Mouse (Mus musculus) heart, embryonic 16.5 days (tissue): ENCODE data around the gene Rrp1. TPM values are rescaled to one million over a fixed set of nuclear protein-coding genes. Genes with fewer than 3 reads are reported as not detected.

Experiments used
- ATAC-seq: fragments of 200-750 bp; cut with Nextera tagmentation; replicated peaks from 2 replicates; pipeline ENCODE4 v1.8.0; 2017; ENCODE audit warnings: moderate number of reproducible peaks; ENCODE audit not compliant: insufficient read depth, low FRiP score; ENCODE audit errors: extremely low read depth
- H3K27ac ChIP-seq: fragments of 300-500 bp; sonication (generic); 2 replicates; pipeline ENCODE4 v1.5.1; 2014; ENCODE audit warnings: mild to moderate bottlenecking, low read length, control low read depth, moderate library complexity
- H3K27me3 ChIP-seq: fragments of 300-500 bp; sonication (generic); 2 replicates; pipeline ENCODE4 v1.6.1; 2014; ENCODE audit warnings: low read length, mixed read lengths; ENCODE audit not compliant: control insufficient read depth, insufficient read depth
- H3K36me3 ChIP-seq: fragments of 300-500 bp; sonication (generic); 2 replicates; pipeline ENCODE4 v1.6.1; 2014; ENCODE audit not compliant: control insufficient read depth, insufficient read depth
- H3K4me1 ChIP-seq: fragments of 300-500 bp; sonication (generic); 2 replicates; pipeline ENCODE4 v1.6.1; 2014; ENCODE audit warnings: low read length, mixed read lengths; ENCODE audit not compliant: control insufficient read depth, insufficient read depth
- H3K4me2 ChIP-seq: fragments of 300-500 bp; sonication (generic); 2 replicates; pipeline ENCODE4 v1.6.1; 2014; ENCODE audit warnings: low read depth, mild to moderate bottlenecking, control low read depth, low read length
- H3K4me3 ChIP-seq: fragments of 300-500 bp; sonication (generic); 2 replicates; pipeline ENCODE4 v1.5.1; 2014; ENCODE audit warnings: mild to moderate bottlenecking, control low read depth, low read length
- H3K9ac ChIP-seq: fragments of 300-500 bp; sonication (generic); 2 replicates; pipeline ENCODE4 v1.6.1; 2014; ENCODE audit warnings: low read length, control low read depth
- H3K9me3 ChIP-seq: fragments of 300-500 bp; sonication (generic); replicated peaks from 2 replicates; pipeline ENCODE4 v1.6.1; 2016; ENCODE audit warnings: low read length; ENCODE audit not compliant: control insufficient read depth
- WGBS: fragments of 180-500 bp; shearing (Covaris S2); extraction: QIAGEN DNeasy Blood & Tissue Kit; methylation state at CpG from one replicate; pipeline ENCODE4 v1.1.7; 2014; 5-methylcytosine and 5-hydroxymethylcytosine counted together
- polyA plus RNA-seq: library from polyadenylated mRNA; unstranded; fragments of >200 nt; fragmentation: Nextera tagmentation; extraction: Ambion mirVana; gene quantifications from 2 replicates; pipeline ENCODE4 v1.2.1, GENCODE M21; 2015

Gene Rrp1
- polyA plus RNA-seq, 1 experiment from 2014 or later = 285 TPM

DNA sequence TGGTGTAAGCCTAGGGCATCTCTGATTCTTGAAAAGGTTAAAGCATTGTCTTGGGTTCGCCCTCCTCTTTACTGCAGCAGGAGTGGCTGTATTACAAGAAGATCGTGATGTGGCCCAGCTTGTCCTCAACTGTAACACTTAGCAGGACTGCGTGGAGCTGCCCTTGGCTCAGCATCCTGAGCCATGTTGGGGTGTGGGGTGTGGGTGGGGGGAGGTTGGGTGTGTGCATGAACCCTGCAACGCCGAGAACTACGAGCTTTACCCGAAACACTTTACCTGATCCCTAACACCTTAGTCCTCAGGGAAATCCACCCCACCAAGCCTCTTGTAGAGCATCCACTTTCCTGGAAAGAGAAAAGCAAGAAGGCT is 293 bp upstream of the Rrp1 start:
- Histone ChIP-seq H3K36me3 (peaks cover 23% of the 10 kb centered on the region), H3K4me2 (peak overlapping the region; percentile 92), H3K27ac (peak overlapping the region; percentile 27; the same call in 1 of the 2 replicates), H3K9ac (peak overlapping the region; percentile 93), H3K4me3 (peak overlapping the region; percentile 98), H3K27me3 (no peaks in the 10 kb centered on the region), H3K9me3 (no peaks in the 10 kb centered on the region), H3K4me1 (peaks cover 15% of the 10 kb centered on the region)
- ATAC-seq = no peak; the same call in 1 of the 2 replicates
- WGBS = 39% methylated on average over 7 of the region's 7 CpGs

GRCm38 (mm10) chr10:78411851-78412250 is 992 bp downstream of the Rrp1 start:
- Histone ChIP-seq H3K4me1 (peaks cover 15% of the 10 kb centered on the region), H3K4me2 (peak overlapping the region; percentile 92), H3K27ac (peak overlapping the region; percentile 94), H3K9me3 (no peaks in the 10 kb centered on the region), H3K9ac (peak overlapping the region; percentile 93), H3K36me3 (peaks cover 28% of the 10 kb centered on the region), H3K27me3 (no peaks in the 10 kb centered on the region), H3K4me3 (peak overlapping the region; percentile 98)
- ATAC-seq = no peak
- 14% methylated on average over 8 of the region's 8 CpGs for WGBS

- Histone ChIP-seq H3K4me2 (no peak overlapping the region), H3K4me1 (peaks cover 15% of the 10 kb centered on the region), H3K27me3 (no peaks in the 10 kb centered on the region), H3K4me3 (no peak overlapping the region), H3K36me3 (peaks cover 52% of the 10 kb centered on the region), H3K9me3 (no peaks in the 10 kb centered on the region), H3K27ac (no peak overlapping the region), H3K9ac (no peak overlapping the region)
- ATAC-seq = no peak
- 84% methylated on average over 9 of the region's 9 CpGs for WGBS
These were observed 3.6 kb downstream of the Rrp1 start for GRCm38 (mm10) chr10:78409035-78409788.

GRCm38 (mm10) chr10:78407132-78407531 is 5.7 kb downstream of the Rrp1 start:
- 90% methylated on average over 4 of the region's 4 CpGs for WGBS
- H3K36me3 ChIP-seq = peaks cover 71% of the 10 kb centered on the region
- H3K4me3 ChIP-seq = no peak overlapping the region
- no peak for ATAC-seq
- H3K9me3 ChIP-seq = no peaks in the 10 kb centered on the region
- no peaks in the 10 kb centered on the region for H3K27me3 ChIP-seq
- no peak overlapping the region for H3K27ac ChIP-seq
- no peak overlapping the region for H3K4me2 ChIP-seq
- no peak overlapping the region for H3K9ac ChIP-seq
- H3K4me1 ChIP-seq = peaks cover 11% of the 10 kb centered on the region

DNA sequence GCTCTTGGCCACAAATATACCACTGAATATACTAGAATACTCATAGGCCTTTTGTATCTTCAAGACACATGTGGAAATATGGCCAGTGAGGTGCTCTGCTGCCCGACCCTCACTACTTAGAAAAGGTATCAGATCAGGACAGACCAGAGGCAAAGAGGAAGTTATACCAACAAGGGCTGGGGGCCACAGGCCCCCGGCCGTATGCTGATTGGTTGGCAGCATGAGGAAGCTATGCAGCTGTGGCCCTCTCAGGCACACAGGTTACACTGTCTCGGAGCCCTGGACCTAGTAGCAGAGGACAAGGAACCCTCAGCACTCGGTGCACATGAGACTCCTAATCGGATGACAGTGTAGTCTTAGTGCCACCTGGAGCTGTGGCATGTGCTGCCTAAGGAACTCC is 6.7 kb downstream of the Rrp1 start:
- ATAC-seq = no peak
- Histone ChIP-seq H3K4me3 (no peak overlapping the region), H3K4me2 (no peak overlapping the region), H3K9me3 (no peaks in the 10 kb centered on the region), H3K36me3 (peaks cover 81% of the 10 kb centered on the region), H3K27ac (no peak overlapping the region; the same call in 1 of the 2 replicates), H3K27me3 (no peaks in the 10 kb centered on the region), H3K4me1 (peaks cover 2% of the 10 kb centered on the region), H3K9ac (no peak overlapping the region)
- WGBS = 77% methylated on average over 6 of the region's 6 CpGs

DNA sequence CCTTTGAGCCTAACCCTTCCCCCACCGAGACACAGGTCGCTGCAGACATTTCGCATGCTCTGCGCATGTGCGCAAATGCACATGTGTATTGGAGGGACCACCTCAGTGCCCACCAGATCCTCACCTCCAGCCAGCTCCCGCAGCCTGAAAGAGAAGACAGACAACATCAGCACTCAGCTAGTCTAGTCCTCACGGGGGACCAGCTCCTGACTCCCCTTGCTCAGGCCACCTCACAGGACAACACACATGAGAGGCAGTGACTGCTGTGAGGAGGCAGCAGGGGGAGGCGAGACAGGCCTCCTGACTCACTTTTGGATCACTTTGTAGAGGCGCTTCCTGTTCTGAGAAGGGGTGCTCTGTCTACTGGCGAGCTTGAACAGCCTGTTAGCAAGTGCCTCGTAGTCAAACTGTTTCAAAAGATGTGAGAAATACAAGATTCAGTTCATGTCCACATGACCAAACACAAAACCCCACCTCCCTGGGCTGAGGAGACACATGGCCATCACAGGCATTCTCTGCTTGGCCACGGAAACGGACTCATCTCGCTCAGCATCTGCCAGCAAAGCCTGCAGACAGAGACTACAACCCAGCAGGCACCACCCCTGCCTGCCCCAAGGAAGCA is 10.4 kb downstream of the Rrp1 start:
- peaks cover 65% of the 10 kb centered on the region for H3K36me3 ChIP-seq
- no peak overlapping the region for H3K4me3 ChIP-seq
- H3K4me1 ChIP-seq = peaks cover 17% of the 10 kb centered on the region
- ATAC-seq = no peak
- H3K9me3 ChIP-seq = no peaks in the 10 kb centered on the region
- H3K4me2 ChIP-seq = no peak overlapping the region
- 90% methylated on average over 14 of the region's 14 CpGs for WGBS
- H3K27ac ChIP-seq = no peak overlapping the region
- H3K27me3 ChIP-seq = no peaks in the 10 kb centered on the region
- no peak overlapping the region for H3K9ac ChIP-seq

DNA sequence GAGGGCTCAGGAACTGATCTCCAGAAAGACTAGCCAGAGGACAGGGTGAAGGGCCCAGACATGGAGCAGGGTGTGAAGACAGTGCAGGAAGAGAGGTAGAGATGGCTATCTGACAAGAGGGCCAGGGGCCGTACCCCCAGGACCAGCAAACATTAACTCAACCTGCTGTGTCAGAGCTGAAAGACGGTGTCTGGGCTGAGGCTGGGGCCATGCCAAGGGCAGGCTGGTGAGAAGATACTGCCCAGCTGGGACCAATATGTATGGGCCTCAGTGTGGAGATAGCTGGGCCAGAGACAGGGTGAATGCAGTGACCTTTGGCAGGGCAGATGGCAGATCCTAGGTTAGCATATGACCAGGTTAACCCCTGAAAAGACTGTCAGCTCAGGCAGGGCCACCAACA is 11.7 kb downstream of the Rrp1 start:
- H3K9me3 ChIP-seq = no peaks in the 10 kb centered on the region
- H3K27ac ChIP-seq = no peak overlapping the region
- WGBS = 70% methylated on average over 2 of the region's 2 CpGs
- no peak overlapping the region for H3K4me3 ChIP-seq
- no peak overlapping the region for H3K9ac ChIP-seq
- H3K27me3 ChIP-seq = no peaks in the 10 kb centered on the region
- ATAC-seq = no peak
- H3K36me3 ChIP-seq = peaks cover 55% of the 10 kb centered on the region
- no peak overlapping the region for H3K4me2 ChIP-seq
- H3K4me1 ChIP-seq = peaks cover 17% of the 10 kb centered on the region

DNA sequence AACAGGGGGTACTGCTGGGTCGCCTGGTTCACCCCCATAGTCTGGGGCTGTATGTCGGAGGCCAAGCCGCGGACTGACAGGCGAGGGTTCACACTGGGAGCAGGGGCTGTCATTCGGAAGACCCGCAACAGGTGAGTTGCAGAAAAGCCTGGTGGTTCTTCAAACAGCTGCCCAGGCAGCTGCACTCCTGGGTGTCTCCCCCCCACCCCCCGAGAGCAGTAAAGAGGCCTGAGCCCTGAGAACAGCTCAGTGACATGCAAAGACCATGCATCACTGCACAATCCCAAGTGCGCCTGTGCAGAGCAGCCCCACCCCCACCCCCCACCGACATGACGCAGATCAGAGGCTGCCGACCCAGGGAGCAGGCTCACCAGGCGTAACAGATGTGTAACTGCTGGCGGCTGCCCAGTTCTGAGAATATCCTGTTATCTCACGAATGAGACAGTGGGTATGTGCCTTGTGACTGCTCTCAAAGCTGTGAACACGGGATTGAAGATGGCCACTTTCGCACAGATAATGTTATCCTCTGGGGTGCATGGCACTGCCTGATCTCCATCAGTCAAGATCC is 13.7 kb downstream of the Rrp1 start:
- peak overlapping the region; percentile 24; the same call in 1 of the 2 replicates for H3K4me2 ChIP-seq
- WGBS = 35% methylated on average over 17 of the region's 17 CpGs
- ATAC-seq = peak; percentile 68

GRCm38 (mm10) chr10:78396625-78396885 is 16.3 kb downstream of the Rrp1 start:
- no peak for ATAC-seq

More for the DNA sequence above, 13.7 kb downstream of the Rrp1 start:
- Histone ChIP-seq H3K9ac (0 out of 2 replicates have a peak overlapping the region, but pooled peaks have one; percentile 7), H3K9me3 (no peaks in the 10 kb centered on the region), H3K4me1 (peaks cover 17% of the 10 kb centered on the region), H3K27ac (peak overlapping the region; percentile 66), H3K4me3 (no peak overlapping the region), H3K27me3 (no peaks in the 10 kb centered on the region), H3K36me3 (peaks cover 39% of the 10 kb centered on the region)

More at GRCm38 (mm10) chr10:78396625-78396885, 16.3 kb downstream of the Rrp1 start:
- Histone ChIP-seq H3K9ac (no peak overlapping the region), H3K36me3 (peaks cover 14% of the 10 kb centered on the region), H3K27me3 (peaks cover 4% of the 10 kb centered on the region), H3K4me3 (no peak overlapping the region), H3K27ac (no peak overlapping the region), H3K9me3 (no peaks in the 10 kb centered on the region), H3K4me1 (peaks cover 19% of the 10 kb centered on the region), H3K4me2 (no peak overlapping the region)
- 58% methylated on average over 4 of the region's 4 CpGs for WGBS
